Mouse (Mus musculus) heart, postnatal 0 days (tissue): ENCODE measurements around the gene Cdh20. TPM values are rescaled to one million over a fixed set of nuclear protein-coding genes. Genes with fewer than 3 reads are reported as not detected.

ENCODE experiments used
- ATAC-seq: fragments of 200-750 bp; cut with Nextera tagmentation; 2 replicates; pipeline ENCODE4 v1.8.0; 2017; ENCODE audit warnings: low read depth, moderate number of reproducible peaks, moderate library complexity; ENCODE audit not compliant: insufficient read depth
- DNase-seq: peaks from one replicate; pipeline ENCODE4 v3.0.0-alpha.2; 2016; ENCODE audit warnings: low spot score
- H3K27ac ChIP-seq: fragments of 300-500 bp; sonication (generic); 2 replicates; pipeline ENCODE4 v1.5.1; 2014; ENCODE audit warnings: low read depth, mild to moderate bottlenecking
- H3K27me3 ChIP-seq: fragments of 300-500 bp; sonication (generic); 2 replicates; pipeline ENCODE4 v1.6.1; 2014; ENCODE audit warnings: low read length, mixed read lengths; ENCODE audit not compliant: control insufficient read depth, insufficient read depth
- H3K36me3 ChIP-seq: fragments of 300-500 bp; sonication (generic); replicated peaks from 2 replicates; pipeline ENCODE4 v1.6.1; 2014; ENCODE audit warnings: low read length, mixed read lengths; ENCODE audit not compliant: control insufficient read depth, insufficient read depth
- H3K4me1 ChIP-seq: fragments of 300-500 bp; sonication (generic); 2 replicates; pipeline ENCODE4 v1.6.1; 2014; ENCODE audit warnings: antibody characterized with exemption; ENCODE audit not compliant: control insufficient read depth, insufficient read depth
- H3K4me2 ChIP-seq: fragments of 300-500 bp; sonication (generic); 2 replicates; pipeline ENCODE4 v1.6.1; 2014; ENCODE audit warnings: low read depth, mild to moderate bottlenecking, low read length, moderate library complexity
- H3K4me3 ChIP-seq: fragments of 300-500 bp; sonication (generic); 2 replicates; pipeline ENCODE4 v1.5.1; 2014; ENCODE audit warnings: low read depth, low read length
- H3K9ac ChIP-seq: fragments of 300-500 bp; sonication (generic); replicated peaks from 2 replicates; pipeline ENCODE4 v1.6.1; 2014; ENCODE audit warnings: low read depth, low read length, mixed read lengths
- H3K9me3 ChIP-seq: fragments of 300-500 bp; sonication (generic); replicated peaks from 2 replicates; pipeline ENCODE4 v1.6.1; 2016; ENCODE audit warnings: low read length; ENCODE audit not compliant: control insufficient read depth
- CTCF ChIP-seq: IDR thresholded peaks from 2 replicates; pipeline ENCODE4 v1.5.1; 2016; ENCODE audit warnings: antibody characterized with exemption, control low read depth, low read depth
- EP300 ChIP-seq: IDR thresholded peaks from 2 replicates; pipeline ENCODE4 v1.6.1; 2016; ENCODE audit warnings: antibody characterized with exemption, low read depth
- WGBS: fragments of 180-500 bp; shearing (Covaris S2); extraction: QIAGEN DNeasy Blood & Tissue Kit; methylation state at CpG from one replicate; pipeline ENCODE4 v1.1.7; 2014; 5-methylcytosine and 5-hydroxymethylcytosine counted together
- polyA plus RNA-seq: library from polyadenylated mRNA; unstranded; fragments of >200 nt; fragmentation: Nextera tagmentation; extraction: Ambion mirVana; gene quantifications from 2 replicates; pipeline ENCODE4 v1.2.1, GENCODE M21; 2015
- total RNA-seq: library from RNA; depleted of rRNA; stranded (reverse); fragments of >200 nt; gene quantifications from 2 replicates; pipeline ENCODE4 v1.2.3, GENCODE M21; 2014; ENCODE audit warnings: low replicate concordance

The Cdh20 gene
- total and polyA plus RNA-seq, 2 experiments from 2014 or later: 0.86 to 5.3 TPM

DNA sequence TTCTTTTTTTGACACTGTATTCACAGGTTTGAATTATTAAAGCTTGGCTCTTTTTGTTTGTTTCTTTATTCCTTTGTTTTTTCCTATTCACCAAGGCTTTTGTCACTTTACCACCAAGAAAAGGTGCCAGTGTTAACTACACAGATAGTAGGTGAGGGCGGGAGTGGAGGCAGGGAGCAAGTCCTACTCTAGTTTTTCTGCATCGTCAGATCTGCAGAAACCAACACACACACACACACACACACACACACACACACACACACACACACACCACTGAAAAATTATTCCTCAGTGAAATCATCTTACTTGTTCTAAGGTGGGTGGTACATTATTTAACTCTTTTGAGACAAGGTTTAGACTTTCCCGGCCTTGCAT lies 226.3 kb downstream of the Cdh20 start:
- DNase-seq (no peak), ATAC-seq (no peak)
- Histone ChIP-seq H3K9ac (no peak overlapping the region), H3K4me3 (no peak overlapping the region), H3K9me3 (no peaks in the 10 kb centered on the region), H3K4me1 (no peaks in the 10 kb centered on the region), H3K27ac (no peak overlapping the region), H3K36me3 (no peaks in the 10 kb centered on the region), H3K27me3 (no peaks in the 10 kb centered on the region), H3K4me2 (peak overlapping the region; percentile 67; the same call in 1 of the 2 replicates)
- TF ChIP-seq EP300 (no peak), CTCF (no peak)
- WGBS: 86% methylated on average over 3 of the region's 3 CpGs

DNA sequence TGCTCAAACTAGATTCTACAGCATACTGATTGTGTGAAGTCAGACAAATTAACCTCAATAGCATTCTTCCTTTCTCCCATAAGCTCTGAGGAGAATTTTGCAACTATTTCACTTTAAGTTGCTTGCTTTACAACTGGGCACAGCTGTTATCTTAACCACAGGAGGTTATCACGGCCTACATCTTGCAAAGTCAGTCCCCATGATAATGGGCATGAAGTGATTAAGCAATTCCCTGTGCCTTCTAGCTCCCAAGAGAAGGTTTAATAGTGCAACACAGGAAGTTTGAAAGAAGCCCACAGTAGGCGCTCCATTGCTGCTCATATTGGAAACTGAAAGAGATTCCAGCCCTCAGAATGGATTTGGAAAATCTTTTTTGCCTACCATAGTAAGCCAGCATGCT lies 229.5 kb downstream of the Cdh20 start:
- H3K36me3 ChIP-seq: no peaks in the 10 kb centered on the region
- H3K4me1 ChIP-seq: no peaks in the 10 kb centered on the region
- no peak overlapping the region for H3K4me3 ChIP-seq
- 63% methylated on average over 2 of the region's 2 CpGs for WGBS
- no peak for ATAC-seq
- no peak overlapping the region for H3K4me2 ChIP-seq
- H3K27me3 ChIP-seq: no peaks in the 10 kb centered on the region
- TF ChIP-seq EP300: no peak
- no peak for TF ChIP-seq CTCF
- no peaks in the 10 kb centered on the region for H3K9me3 ChIP-seq
- no peak for DNase-seq
- H3K27ac ChIP-seq: no peak overlapping the region
- H3K9ac ChIP-seq: no peak overlapping the region

DNA sequence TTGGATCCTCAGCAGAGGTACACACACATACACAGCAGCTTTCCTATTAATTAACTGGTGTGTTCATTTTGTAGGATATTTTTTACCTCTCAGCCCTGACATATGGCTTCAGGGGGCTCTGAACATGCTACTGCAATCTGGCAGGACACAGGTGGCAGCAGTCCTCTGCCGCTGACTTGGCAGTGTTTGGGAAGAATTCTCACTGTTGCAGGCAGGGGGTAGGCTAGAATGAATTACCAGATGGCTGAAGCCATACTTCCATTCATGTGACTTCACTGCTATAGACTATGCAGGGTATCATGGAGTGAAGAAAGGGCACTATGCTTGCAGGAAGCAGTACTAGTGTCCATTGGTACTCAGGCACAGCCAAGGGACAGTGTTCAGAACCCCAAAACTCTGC lies 233.8 kb downstream of the Cdh20 start:
- no peak overlapping the region for H3K4me3 ChIP-seq
- no peak overlapping the region for H3K4me2 ChIP-seq
- H3K27me3 ChIP-seq: no peaks in the 10 kb centered on the region
- 64% methylated on average over 1 of the region's 1 CpGs for WGBS
- ATAC-seq: no peak
- H3K9me3 ChIP-seq: no peaks in the 10 kb centered on the region
- DNase-seq: no peak
- H3K36me3 ChIP-seq: no peaks in the 10 kb centered on the region
- no peak overlapping the region for H3K27ac ChIP-seq
- no peaks in the 10 kb centered on the region for H3K4me1 ChIP-seq
- no peak overlapping the region for H3K9ac ChIP-seq
- TF ChIP-seq EP300: no peak
- no peak for TF ChIP-seq CTCF

DNA sequence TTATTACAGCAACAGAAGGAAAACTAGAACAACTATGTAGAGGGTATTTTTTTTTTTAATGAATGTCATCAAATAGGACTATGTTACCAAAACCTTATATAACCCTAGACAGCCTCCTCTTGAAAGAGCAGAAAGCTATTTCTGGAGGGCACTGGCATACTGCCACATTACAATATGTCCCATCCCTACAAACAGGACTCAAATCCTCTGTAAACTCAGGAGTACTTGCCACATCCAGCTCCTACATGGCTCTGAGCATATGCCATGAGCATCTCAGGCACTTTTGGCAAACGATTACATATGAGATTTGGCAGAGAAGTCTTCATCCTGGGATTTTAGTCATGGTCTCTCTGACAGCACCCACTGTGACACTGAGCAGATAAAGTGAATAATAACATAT lies 235.5 kb downstream of the Cdh20 start:
- H3K9me3 ChIP-seq: no peaks in the 10 kb centered on the region
- TF ChIP-seq CTCF (no peak), EP300 (no peak)
- ATAC-seq: no peak
- no peak overlapping the region for H3K27ac ChIP-seq
- 79% methylated on average over 1 of the region's 1 CpGs for WGBS
- no peak overlapping the region for H3K4me2 ChIP-seq
- H3K4me1 ChIP-seq: no peaks in the 10 kb centered on the region
- no peak overlapping the region for H3K9ac ChIP-seq
- H3K27me3 ChIP-seq: no peaks in the 10 kb centered on the region
- no peak for DNase-seq
- H3K4me3 ChIP-seq: no peak overlapping the region
- no peaks in the 10 kb centered on the region for H3K36me3 ChIP-seq

DNA sequence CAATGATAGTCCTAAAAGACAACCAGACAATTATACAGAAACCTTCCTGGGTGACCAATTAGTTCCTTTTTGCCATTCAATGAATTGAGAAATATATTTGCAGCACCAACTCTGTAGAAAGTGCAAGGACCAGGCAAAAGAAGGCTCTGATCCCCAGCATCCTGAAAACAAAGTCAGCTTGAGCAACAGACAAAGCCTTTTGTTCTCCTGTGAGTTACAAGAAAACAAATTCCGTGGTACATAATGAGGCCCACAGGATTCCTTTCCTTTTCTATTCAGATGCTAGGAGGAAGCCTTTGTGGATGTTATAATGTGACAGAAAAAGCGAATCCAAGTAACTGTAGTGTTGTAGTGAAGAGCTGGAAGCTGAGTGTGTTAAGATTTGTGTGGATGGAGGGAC lies 244.3 kb downstream of the Cdh20 start:
- ATAC-seq (no peak), DNase-seq (no peak)
- Histone ChIP-seq H3K36me3 (no peaks in the 10 kb centered on the region), H3K4me1 (no peaks in the 10 kb centered on the region), H3K27ac (no peak overlapping the region), H3K9ac (no peak overlapping the region), H3K9me3 (no peaks in the 10 kb centered on the region), H3K4me3 (no peak overlapping the region), H3K27me3 (no peaks in the 10 kb centered on the region), H3K4me2 (no peak overlapping the region)
- no peak for TF ChIP-seq CTCF
- TF ChIP-seq EP300: no peak
- WGBS: 36% methylated on average over 2 of the region's 2 CpGs

DNA sequence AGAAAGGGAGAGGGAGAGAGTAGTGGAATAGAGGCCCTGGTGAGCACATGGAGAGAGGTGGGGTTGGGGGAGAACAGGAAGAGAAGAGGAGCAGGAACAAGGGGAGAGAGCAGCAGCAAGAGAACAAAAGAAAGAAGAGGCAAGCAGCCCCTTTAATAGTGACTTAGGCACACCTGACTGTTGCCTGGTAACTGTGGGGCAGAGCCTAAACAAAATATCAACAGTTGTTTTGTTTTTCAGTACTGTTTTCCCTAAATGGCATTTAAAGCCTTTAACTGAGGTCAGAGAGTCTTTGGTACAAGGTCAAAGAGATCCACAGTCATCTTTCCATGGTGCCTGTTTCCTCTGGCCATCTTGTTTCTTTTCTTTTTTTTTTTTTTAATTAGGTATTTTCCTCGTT lies 245.0 kb downstream of the Cdh20 start:
- no peak overlapping the region for H3K9ac ChIP-seq
- H3K4me1 ChIP-seq: no peaks in the 10 kb centered on the region
- H3K27ac ChIP-seq: no peak overlapping the region
- H3K4me2 ChIP-seq: no peak overlapping the region
- no peaks in the 10 kb centered on the region for H3K9me3 ChIP-seq
- DNase-seq (no peak), ATAC-seq (no peak)
- no peaks in the 10 kb centered on the region for H3K36me3 ChIP-seq
- H3K4me3 ChIP-seq: no peak overlapping the region
- WGBS: 67% methylated on average over 1 of the region's 1 CpGs
- TF ChIP-seq EP300: no peak
- TF ChIP-seq CTCF: no peak
- no peaks in the 10 kb centered on the region for H3K27me3 ChIP-seq
